Mouse (Mus musculus) forebrain, embryonic 13.5 days (tissue): Measurements from ENCODE around the gene Atcay. TPM values are rescaled to one million over a fixed set of nuclear protein-coding genes. Genes with fewer than 3 reads are reported as not detected.

Source experiments
- ATAC-seq: fragments of 200-750 bp; cut with Nextera tagmentation; 2 replicates; pipeline ENCODE4 v1.8.0; 2017
- H3K27ac ChIP-seq: fragments of 300-500 bp; sonication (generic); 2 replicates; pipeline ENCODE4 v1.5.1; 2015; ENCODE audit warnings: inconsistent platforms, mild to moderate bottlenecking, moderate library complexity
- H3K27me3 ChIP-seq: fragments of 300-500 bp; sonication (generic); 2 replicates; pipeline ENCODE4 v1.6.1; 2015; ENCODE audit warnings: mild to moderate bottlenecking, inconsistent platforms
- H3K36me3 ChIP-seq: fragments of 300-500 bp; sonication (generic); 2 replicates; pipeline ENCODE4 v1.6.1; 2015; ENCODE audit warnings: mild to moderate bottlenecking, inconsistent platforms; ENCODE audit not compliant: poor library complexity, severe bottlenecking
- H3K4me1 ChIP-seq: fragments of 300-500 bp; sonication (generic); 2 replicates; pipeline ENCODE4 v1.6.1; 2015; ENCODE audit warnings: inconsistent platforms
- H3K4me2 ChIP-seq: fragments of 300-500 bp; sonication (generic); 2 replicates; pipeline ENCODE4 v1.6.1; 2015; ENCODE audit warnings: inconsistent platforms, mild to moderate bottlenecking, moderate library complexity
- H3K4me3 ChIP-seq: fragments of 300-500 bp; sonication (generic); 2 replicates; pipeline ENCODE4 v1.5.1; 2015; ENCODE audit warnings: mild to moderate bottlenecking, inconsistent platforms
- H3K9ac ChIP-seq: fragments of 300-500 bp; sonication (generic); 2 replicates; pipeline ENCODE4 v1.6.1; 2015; ENCODE audit warnings: mild to moderate bottlenecking, inconsistent platforms
- H3K9me3 ChIP-seq: fragments of 300-500 bp; sonication (generic); replicated peaks from 2 replicates; pipeline ENCODE4 v1.6.1; 2016; ENCODE audit warnings: inconsistent platforms
- WGBS: fragments of 180-500 bp; shearing (Covaris S2); methylation state at CpG from one replicate; pipeline ENCODE4 v1.1.7; 2015; 5-methylcytosine and 5-hydroxymethylcytosine counted together
- polyA plus RNA-seq: library from polyadenylated mRNA; unstranded; fragments of >200 nt; fragmentation: Nextera tagmentation; extraction: Ambion mirVana; gene quantifications from 2 replicates; pipeline ENCODE4 v1.2.1, GENCODE M21; 2015

Atcay gene
- polyA plus RNA-seq, 1 experiment from 2014 or later, result 44.5 TPM

DNA sequence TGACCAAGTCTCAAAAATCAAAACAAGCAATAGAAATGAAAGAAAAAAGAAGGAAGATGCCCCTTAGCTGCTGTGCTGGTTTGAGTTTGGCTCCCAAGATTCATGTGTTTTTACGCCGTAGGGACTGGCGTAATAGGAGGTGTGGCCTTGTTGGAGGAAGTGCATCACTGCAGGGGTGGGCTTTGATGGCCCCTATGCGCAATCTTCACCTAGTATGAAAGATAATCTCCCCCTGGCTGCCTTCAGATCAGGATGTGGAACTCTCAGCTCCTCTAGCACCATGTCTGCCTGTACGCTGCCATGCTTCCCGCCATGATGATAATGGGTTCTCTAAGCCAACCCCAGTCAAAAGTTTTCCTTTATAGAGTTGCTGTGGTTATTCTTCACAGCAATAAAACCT, 14.4 kb downstream of the Atcay start:
- ATAC-seq, result no peak
- Histone ChIP-seq H3K9me3 (peaks cover 6% of the 10 kb centered on the region; the same call in 1 of the 2 replicates), H3K27ac (no peak overlapping the region), H3K4me2 (no peak overlapping the region), H3K4me1 (no peaks in the 10 kb centered on the region), H3K4me3 (no peak overlapping the region), H3K27me3 (no peaks in the 10 kb centered on the region), H3K36me3 (peaks cover 90% of the 10 kb centered on the region), H3K9ac (no peak overlapping the region)
- 88% methylated on average over 6 of the region's 6 CpGs for WGBS

DNA sequence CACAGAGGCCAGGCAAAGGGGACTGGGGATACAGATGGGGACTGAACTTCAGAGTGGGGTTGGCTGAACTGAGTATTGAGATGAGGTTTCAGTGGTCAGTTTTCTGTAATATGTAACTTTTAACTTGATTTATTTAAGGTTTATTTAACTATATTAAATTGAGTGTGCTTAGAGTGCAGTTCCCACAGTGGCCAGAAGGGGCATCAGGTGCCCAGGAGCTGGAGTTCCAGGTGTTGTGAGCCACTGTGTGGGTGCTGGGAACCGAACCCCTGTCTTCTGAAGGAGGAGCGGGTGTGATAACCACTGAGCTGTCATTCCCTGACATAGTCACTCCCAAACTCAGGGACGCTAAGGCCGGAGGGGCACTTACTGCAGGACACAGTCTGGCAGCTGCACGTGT, 20.5 kb downstream of the Atcay start:
- no peak overlapping the region for H3K4me3 ChIP-seq
- H3K9me3 ChIP-seq, result peaks cover 12% of the 10 kb centered on the region
- whole genome bisulfite sequencing, result 93% methylated on average over 5 of the region's 5 CpGs
- H3K27me3 ChIP-seq, result no peaks in the 10 kb centered on the region
- no peak for ATAC-seq
- H3K9ac ChIP-seq, result no peak overlapping the region
- H3K4me1 ChIP-seq, result no peaks in the 10 kb centered on the region
- no peak overlapping the region for H3K4me2 ChIP-seq
- no peak overlapping the region for H3K27ac ChIP-seq
- H3K36me3 ChIP-seq, result peaks cover 90% of the 10 kb centered on the region

DNA sequence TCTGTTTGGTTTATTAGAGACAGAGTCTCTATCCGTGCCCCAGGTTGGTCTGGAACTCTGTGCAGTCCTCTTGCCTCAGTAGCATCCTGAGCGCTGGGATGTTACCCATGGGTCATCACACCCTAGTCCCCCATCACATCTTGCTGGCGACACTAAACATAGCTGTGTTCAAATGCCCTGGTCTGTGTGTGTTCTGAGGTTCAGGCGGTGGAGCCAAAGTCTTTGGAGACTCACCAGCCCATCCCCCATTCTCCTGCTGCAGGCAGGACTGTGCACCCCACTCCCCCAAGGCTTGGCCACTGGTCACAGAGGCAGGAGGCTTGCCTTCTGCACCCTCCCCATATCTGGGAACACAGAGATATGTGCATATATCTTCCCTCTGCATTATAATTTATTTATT, 26.5 kb downstream of the Atcay start:
- no peak overlapping the region; the same call in 1 of the 2 replicates for H3K9ac ChIP-seq
- no peak overlapping the region for H3K27ac ChIP-seq
- H3K4me3 ChIP-seq, result no peak overlapping the region
- H3K4me2 ChIP-seq, result no peak overlapping the region
- H3K36me3 ChIP-seq, result peaks cover 35% of the 10 kb centered on the region
- ATAC-seq, result peak; percentile 19; the same call in 1 of the 2 replicates
- 72% methylated on average over 4 of the region's 4 CpGs for WGBS
- no peaks in the 10 kb centered on the region for H3K9me3 ChIP-seq
- H3K27me3 ChIP-seq, result 0 out of 2 replicates have a peak, but pooled peaks cover 9% of the 10 kb centered on the region
- H3K4me1 ChIP-seq, result no peaks in the 10 kb centered on the region

DNA sequence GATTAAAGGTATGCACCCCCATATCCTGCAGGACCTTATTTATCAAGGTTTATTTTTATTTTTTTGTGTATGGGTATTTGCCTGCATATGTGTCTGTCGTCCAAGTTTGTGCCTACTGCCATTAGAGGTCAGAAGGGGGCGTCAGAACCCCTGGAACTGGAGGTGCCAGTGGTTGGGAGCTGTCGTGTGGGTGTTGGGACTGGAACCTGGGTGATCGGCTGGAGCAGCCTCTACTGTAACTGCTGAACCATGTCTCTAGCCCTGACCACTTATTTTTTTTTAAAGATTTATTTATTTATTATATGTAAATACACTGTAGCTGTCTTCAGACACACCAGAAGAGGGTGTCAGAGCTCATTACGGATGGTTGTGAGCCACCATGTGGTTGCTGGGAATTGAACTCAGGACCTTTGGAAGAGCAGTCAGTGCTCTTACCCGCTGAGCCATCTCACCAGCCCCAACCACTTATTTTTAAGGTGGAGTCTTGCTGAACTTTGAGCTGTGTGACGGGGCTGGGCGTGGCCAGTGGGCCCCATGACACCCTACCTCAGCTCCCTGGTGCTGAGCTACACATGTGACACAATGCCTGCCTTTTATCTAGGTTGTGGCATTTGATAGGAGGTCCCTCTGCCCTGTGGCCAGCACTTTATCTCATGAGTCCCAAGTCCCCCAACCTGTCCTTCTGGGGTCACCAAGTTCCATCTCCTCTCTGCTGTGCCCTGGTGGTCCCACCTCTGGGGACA, 27.5 kb downstream of the Atcay start:
- no peak overlapping the region for H3K9ac ChIP-seq
- peaks cover 27% of the 10 kb centered on the region for H3K36me3 ChIP-seq
- 0 out of 2 replicates have a peak, but pooled peaks cover 9% of the 10 kb centered on the region for H3K27me3 ChIP-seq
- no peak overlapping the region for H3K27ac ChIP-seq
- no peak for ATAC-seq
- no peaks in the 10 kb centered on the region for H3K4me1 ChIP-seq
- no peak overlapping the region for H3K4me3 ChIP-seq
- WGBS, result 72% methylated on average over 8 of the region's 8 CpGs
- H3K9me3 ChIP-seq, result no peaks in the 10 kb centered on the region
- no peak overlapping the region for H3K4me2 ChIP-seq

DNA sequence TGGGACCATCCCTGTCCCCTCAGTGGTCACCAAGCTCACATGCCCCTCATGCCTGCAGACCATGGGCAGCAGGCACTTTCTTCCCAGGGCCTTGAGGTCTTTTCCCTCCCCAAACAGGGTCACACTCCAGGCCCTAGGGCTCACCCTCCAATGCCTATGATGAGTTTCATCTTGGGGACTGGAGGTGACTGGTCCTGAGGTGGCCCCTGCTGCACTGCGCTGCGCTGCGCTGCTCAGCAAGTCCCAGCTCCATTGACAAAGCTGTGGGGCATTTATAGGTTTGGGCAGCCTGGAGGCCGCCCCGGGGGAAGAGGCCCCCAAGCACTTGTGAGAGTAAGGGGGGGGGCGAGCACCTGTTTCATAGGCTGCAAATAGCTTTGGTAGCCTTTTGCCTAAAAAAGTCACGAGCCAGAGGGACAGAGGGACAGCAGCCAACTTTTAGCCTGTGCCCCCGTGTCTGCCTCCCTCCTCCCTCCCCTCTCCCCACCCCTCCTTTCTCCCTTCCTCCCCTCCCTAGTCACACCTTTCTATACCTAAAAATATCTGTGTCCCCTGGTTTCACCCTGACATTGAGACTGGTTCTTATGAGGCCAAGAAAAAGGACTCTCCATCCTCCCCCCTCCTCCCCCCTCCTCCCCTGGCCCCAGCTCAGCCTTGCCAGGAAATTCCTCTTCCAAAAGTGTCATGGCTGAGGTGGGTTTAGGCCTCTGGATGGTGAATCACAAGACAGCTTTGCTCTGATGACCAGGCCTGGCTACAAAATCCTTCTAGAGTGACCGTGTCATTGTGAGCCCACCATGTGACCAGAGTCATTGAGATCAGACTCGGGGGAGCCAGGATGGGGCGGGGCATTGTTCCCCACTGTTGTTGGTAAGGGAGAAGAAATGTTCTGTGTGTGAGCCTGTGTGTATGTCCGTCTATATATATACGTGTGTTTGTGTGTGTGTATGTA, 28.6 kb downstream of the Atcay start, which contains the start of gene Nmrk2:
Nmrk2 (minus strand) TSS at position 245 of the 952 bp plus-strand sequence.
- Histone ChIP-seq H3K9me3 (no peaks in the 10 kb centered on the region), H3K4me2 (no peak within 1 kb of the TSS), H3K4me1 (no peaks in the 10 kb centered on the region), H3K36me3 (peaks cover 18% of the 10 kb centered on the region), H3K27me3 (peaks cover 14% of the 10 kb centered on the region), H3K9ac (no peak within 1 kb of the TSS), H3K4me3 (no peak within 1 kb of the TSS), H3K27ac (no peak within 1 kb of the TSS)
- ATAC-seq, result no peak
- 65% methylated on average over 13 of the region's 13 CpGs for WGBS

DNA sequence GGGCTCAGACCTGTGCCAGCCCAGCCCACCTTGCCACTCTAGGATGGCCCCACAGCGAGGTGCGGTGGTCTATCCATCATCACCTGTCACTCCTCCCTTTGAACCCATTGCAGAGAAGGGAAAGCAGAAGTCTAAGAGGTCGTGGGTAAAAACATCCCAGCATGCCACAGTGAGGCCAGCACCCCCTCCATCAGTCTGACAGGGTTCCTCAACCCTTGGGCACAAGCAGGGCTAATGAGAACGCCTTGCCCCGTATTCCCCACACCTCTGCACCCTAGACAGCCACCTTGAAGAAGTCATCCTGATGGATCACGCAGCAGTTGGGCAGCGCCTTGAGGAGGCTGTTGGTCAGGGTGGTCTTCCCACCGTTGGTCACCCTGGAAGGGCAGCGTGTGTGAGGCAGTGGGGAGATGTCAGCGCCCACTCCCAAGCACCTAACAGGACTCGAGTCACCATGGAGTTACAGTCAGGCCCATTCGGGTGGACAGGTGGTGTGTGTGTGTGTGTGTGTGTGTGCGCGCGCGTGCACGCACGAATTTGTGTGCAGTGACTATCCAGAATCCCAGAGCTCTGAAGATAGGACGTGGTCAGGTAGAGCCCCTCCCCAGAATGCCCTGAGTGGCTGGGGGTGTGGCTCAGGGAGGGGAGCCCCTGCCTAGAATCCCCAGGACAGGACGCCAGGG, 29.9 kb downstream of the Atcay start:
- Histone ChIP-seq H3K36me3 (peaks cover 5% of the 10 kb centered on the region), H3K9me3 (no peaks in the 10 kb centered on the region), H3K27me3 (peaks cover 27% of the 10 kb centered on the region), H3K4me3 (no peak overlapping the region), H3K9ac (no peak overlapping the region), H3K4me1 (no peaks in the 10 kb centered on the region), H3K4me2 (no peak overlapping the region), H3K27ac (no peak overlapping the region)
- ATAC-seq, result no peak
- WGBS, result 78% methylated on average over 20 of the region's 20 CpGs

DNA sequence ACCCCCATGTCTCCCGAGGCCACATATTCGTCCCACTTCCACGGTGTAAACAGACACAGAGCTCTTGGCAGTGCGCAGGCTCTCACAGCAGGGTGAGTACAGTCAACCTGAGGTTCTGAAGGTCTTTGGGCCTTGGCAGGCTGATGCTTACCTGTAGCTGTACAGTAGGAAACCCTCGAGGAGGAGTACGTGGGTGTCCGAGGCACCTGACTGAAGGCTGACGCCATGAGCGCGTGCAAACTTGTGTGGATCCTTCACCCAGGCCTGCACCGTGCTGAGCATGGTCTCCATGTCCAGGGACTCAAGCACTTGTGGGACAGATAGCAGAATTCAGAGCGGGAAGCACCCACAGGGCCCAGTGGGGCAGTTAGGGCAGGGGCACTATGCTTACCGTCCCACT, 30.5 kb downstream of the Atcay start:
- ATAC-seq, result no peak
- no peaks in the 10 kb centered on the region for H3K4me1 ChIP-seq
- 84% methylated on average over 13 of the region's 13 CpGs for WGBS
- H3K9ac ChIP-seq, result 0 out of 2 replicates have a peak overlapping the region, but pooled peaks have one; percentile 9
- H3K36me3 ChIP-seq, result peaks cover 4% of the 10 kb centered on the region; the same call in 1 of the 2 replicates
- H3K4me3 ChIP-seq, result no peak overlapping the region
- H3K4me2 ChIP-seq, result no peak overlapping the region
- H3K27me3 ChIP-seq, result peaks cover 33% of the 10 kb centered on the region
- H3K9me3 ChIP-seq, result no peaks in the 10 kb centered on the region
- no peak overlapping the region for H3K27ac ChIP-seq

DNA sequence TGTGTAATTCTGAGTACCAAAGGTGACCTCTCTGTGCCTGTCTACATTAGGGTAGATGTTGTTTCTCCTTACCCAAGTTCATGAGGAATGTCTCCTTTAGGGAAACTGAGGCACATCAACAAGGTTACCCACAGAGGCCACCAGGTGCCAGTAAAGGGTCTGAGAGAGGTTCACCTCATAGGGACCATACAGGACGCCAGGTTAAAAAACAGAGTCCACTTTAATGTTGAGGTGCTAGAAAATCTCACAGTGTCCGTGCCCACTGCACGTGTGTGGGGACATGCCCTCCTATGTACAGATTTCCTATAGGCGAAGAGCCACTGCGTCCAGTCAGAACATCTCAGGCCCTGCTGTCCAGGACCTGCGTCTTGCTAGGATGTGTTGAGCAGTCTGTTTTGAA, 31.6 kb downstream of the Atcay start:
- Histone ChIP-seq H3K9me3 (no peaks in the 10 kb centered on the region), H3K4me2 (no peak overlapping the region), H3K4me3 (no peak overlapping the region), H3K4me1 (peaks cover 4% of the 10 kb centered on the region; the same call in 1 of the 2 replicates), H3K36me3 (no peaks in the 10 kb centered on the region), H3K27ac (no peak overlapping the region), H3K9ac (peak overlapping the region; percentile 12; the same call in 1 of the 2 replicates), H3K27me3 (peaks cover 45% of the 10 kb centered on the region)
- 81% methylated on average over 6 of the region's 6 CpGs for WGBS
- no peak for ATAC-seq

DNA sequence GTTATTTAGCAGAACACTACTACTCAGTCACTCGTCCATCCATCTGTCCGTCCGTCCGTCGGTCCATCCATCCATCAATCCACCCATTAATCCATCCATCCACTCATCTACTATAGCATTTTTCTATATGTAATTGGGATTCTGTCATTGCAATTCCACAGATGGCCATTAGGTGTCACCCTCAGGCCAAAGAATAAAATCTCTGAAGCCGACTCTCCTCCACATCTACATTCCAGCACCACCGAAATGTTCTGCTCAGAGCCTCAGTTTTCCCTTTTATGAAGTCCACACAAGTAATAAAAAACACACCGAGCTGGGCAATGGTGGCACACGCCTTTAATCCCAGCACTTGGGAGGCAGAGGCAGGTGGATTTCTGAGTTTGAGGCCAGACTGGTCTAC, 32.4 kb downstream of the Atcay start:
- no peaks in the 10 kb centered on the region for H3K36me3 ChIP-seq
- H3K9me3 ChIP-seq, result no peaks in the 10 kb centered on the region
- 2% methylated on average over 9 of the region's 9 CpGs for WGBS
- peaks cover 50% of the 10 kb centered on the region for H3K27me3 ChIP-seq
- ATAC-seq, result no peak
- H3K4me3 ChIP-seq, result no peak overlapping the region
- no peak overlapping the region for H3K27ac ChIP-seq
- H3K4me1 ChIP-seq, result peaks cover 6% of the 10 kb centered on the region
- H3K4me2 ChIP-seq, result no peak overlapping the region
- H3K9ac ChIP-seq, result no peak overlapping the region

DNA sequence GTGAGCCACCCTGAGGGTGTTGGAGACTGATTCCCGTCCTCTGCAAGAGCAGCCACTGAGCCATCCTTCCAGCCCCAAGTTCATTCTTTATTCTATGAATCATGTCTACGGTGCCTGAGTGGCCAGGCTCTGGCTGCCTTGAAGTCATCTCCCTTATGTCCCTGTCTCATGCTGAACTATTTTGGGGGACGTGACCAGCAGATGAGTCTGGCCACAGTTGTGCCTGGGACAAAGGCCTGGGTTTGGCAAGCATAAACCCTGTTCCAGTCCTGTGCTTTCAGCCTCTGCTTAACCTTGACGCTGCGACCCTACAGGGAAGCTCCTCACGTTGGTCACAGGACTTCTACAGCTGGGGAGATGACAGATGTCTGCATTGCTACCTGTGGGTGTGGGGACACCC, 33.3 kb downstream of the Atcay start:
- no peaks in the 10 kb centered on the region for H3K36me3 ChIP-seq
- no peak overlapping the region for H3K4me2 ChIP-seq
- no peak for ATAC-seq
- no peak overlapping the region for H3K9ac ChIP-seq
- H3K27me3 ChIP-seq, result peaks cover 50% of the 10 kb centered on the region
- peaks cover 15% of the 10 kb centered on the region for H3K4me1 ChIP-seq
- H3K9me3 ChIP-seq, result no peaks in the 10 kb centered on the region
- 61% methylated on average over 6 of the region's 6 CpGs for WGBS
- H3K27ac ChIP-seq, result no peak overlapping the region
- H3K4me3 ChIP-seq, result no peak overlapping the region

DNA sequence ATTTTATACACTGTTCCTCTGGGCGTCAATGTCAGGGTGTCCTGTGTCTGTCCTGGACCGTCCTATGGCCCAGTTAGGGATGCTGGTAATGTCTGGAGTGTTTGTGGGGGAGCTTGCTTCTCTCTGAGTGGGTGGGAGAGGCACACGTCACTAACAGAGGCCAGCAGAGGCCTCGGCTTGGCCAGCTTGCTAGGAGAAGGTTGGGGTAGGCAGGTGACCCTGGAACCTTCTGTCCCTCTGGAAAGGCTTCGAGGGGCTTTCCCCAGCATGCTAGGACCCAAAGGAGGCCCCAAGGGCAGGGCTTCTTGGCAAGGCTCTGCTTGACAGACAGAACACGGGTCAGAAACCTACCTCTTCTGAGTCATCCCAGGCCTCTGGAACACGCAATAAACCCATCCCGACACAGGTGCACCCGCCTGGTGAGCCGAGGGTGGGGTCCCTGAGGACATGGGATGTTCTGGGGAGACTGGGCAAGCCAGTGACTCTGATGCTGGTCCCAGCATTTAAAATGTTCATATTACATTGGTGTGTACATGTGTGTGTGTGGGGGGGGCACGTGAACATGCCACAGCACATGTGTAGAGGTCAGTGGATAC, 34.1 kb downstream of the Atcay start:
- no peaks in the 10 kb centered on the region for H3K9me3 ChIP-seq
- peaks cover 50% of the 10 kb centered on the region for H3K27me3 ChIP-seq
- no peak overlapping the region for H3K27ac ChIP-seq
- no peak overlapping the region for H3K9ac ChIP-seq
- no peak overlapping the region for H3K4me2 ChIP-seq
- WGBS, result 71% methylated on average over 11 of the region's 11 CpGs
- no peaks in the 10 kb centered on the region for H3K36me3 ChIP-seq
- H3K4me3 ChIP-seq, result no peak overlapping the region
- peaks cover 22% of the 10 kb centered on the region for H3K4me1 ChIP-seq
- ATAC-seq, result no peak
